Mouse (Mus musculus): Measurements from ENCODE around the gene Ankrd60.

GRCm38 (mm10) chr2:173606415-173606804 is 28.2 kb upstream of the Ankrd60 start:
- TF ChIP-seq ZMIZ1 (IDR thresholded peaks at IDR 0.05; ENCODE audit: low read depth, low read length) (no peak), MAFK (IDR thresholded peaks at IDR 0.05; ENCODE audit: borderline replicate concordance, low read depth, low read length) (no peak), CTCF (IDR thresholded peaks at IDR 0.05 in 2 of 3, conservative IDR thresholded peaks at IDR 0.05 in 1 of 3; ENCODE audit: control insufficient read depth in 1 of 3, insufficient read depth in 1 of 3, low read depth in 2 of 3, low read length in 3 of 3, poor library complexity in 1 of 3, severe bottlenecking in 1 of 3) (no peak), POLR2A (IDR thresholded peaks at IDR 0.05; ENCODE audit: control insufficient read depth in 1 of 2, insufficient read depth in 1 of 2, low read depth in 1 of 2, low read length in 2 of 2, poor library complexity in 1 of 2) (no peak), MAX (IDR thresholded peaks at IDR 0.05; ENCODE audit: low read length) (no peak), HCFC1 (IDR thresholded peaks at IDR 0.05; ENCODE audit: low read depth, low read length) (no peak), EP300 (IDR thresholded peaks at IDR 0.05; ENCODE audit: low read depth in 1 of 2, low read length in 2 of 2) (no peak), TBP (IDR thresholded peaks at IDR 0.05; ENCODE audit: low read depth, low read length) (no peak), ETS1 (IDR thresholded peaks at IDR 0.05; ENCODE audit: low read depth, low read length) (no peak), NRF1 (IDR thresholded peaks at IDR 0.05; ENCODE audit: insufficient read depth, low read depth, low read length, poor library complexity, severe bottlenecking) (no peak)

Data from MEL (cell line).